Mouse (Mus musculus): Measurements from ENCODE around the gene Trove2. TPM values are rescaled to one million over a fixed set of nuclear protein-coding genes. Genes with fewer than 3 reads are reported as not detected.

Trove2 gene
- 10 to 100 TPM; 29.0 to 29.5 TPM for total RNA-seq (2021)
- long read RNA-seq, experiment 1, full-length matches to known transcripts: 7 of 20 reads
- long read RNA-seq, experiment 1, partial matches to known transcripts: 1 of 20 reads
- long read RNA-seq, experiment 1, other reads (novel, unspliced or antisense): 12 of 20 reads
- long read RNA-seq, experiment 2, full-length matches to known transcripts: 5 of 11 reads
- long read RNA-seq, experiment 2, partial matches to known transcripts: 1 of 11 reads
- long read RNA-seq, experiment 2, other reads (novel, unspliced or antisense): 5 of 11 reads

DNA sequence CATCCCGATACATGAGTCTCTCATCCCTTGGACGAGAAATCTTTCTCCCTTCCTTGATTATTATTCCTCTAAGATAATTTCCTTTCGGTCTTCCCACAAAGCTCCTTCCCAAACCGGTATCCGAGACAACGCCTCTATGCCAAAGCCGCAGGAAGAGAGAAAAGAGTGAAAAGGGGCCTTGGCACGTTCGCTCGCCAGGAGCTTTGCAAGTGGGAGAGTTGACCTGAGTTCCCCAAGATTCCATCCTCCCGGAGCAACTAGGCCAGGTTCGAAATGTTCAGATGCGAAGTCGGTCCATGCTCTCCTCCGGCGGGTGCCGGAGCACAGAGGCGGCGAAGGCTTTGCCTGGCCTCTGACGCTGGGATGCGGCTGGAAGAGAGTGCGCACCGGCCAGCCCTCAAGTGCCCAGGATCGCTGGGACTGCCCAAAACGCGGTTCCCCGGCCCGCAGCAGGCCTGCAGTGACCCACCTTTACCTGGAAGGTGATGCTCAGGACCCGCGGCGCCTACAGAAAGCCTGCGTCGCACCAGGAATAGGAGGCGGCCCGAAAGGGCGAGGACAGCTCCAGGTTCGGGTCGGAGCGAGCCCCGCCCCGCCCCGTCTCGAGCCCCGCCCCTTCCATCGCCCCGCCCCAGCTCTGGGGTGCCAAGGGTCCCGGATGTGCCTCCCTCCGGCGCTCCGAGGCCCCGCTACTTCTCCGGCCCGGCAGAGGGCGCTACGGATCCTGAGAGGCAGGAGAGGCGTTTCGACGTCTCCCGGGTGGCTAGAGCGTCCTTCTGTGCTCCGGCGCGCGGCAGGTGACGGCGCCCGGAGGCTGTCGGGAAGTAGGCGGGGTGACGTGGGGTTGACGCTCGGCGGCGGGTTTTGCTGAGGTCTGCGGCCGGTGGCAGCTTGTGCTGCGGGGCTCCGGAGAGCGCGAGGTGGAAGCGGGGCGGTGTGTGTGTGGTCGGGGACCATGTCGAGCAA, at the start of gene Trove2, which contains the start of gene Uchl5:
TSS of gene Trove2 (minus strand) at position 623 of the 966 bp plus-strand sequence.
TSS of gene Uchl5 (plus strand) at position 827 of the 966 bp plus-strand sequence.
- peak within 1 kb of the TSS; percentile 95 for H3K4me3 ChIP-seq
- DNase-seq (ENCODE audit: extremely low spot score in 1 of 2, low spot score in 2 of 2): peak; percentile 99
- peak; percentile 75 for TF ChIP-seq CTCF (IDR thresholded peaks at IDR 0.05)
- intact Hi-C loops (cut with DNase I): loop anchor here (2.0 kb wide), 1 partner anchor 74 kb away; the partner anchor contains the start of gene Cdc73
- peak within 1 kb of the TSS; percentile 88 for H3K27ac ChIP-seq

DNA sequence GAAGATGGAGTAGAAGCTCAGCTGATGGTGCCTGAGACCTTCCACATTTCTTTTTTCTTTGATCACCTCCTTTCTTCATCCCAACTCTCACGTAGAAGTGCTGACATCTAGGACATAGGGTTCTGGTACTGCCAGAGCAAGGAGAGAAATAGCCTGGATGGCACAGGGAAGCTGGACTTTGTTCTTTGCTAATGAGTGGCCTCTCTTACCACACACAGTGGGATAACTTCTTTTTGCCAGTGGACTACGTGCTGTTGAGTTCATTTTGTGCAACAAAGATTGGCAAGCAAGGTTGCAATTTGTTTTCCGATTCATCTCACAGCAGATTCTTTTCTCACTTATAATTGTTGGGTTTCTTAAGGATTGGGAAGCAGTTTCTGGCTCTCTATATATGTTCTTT, 45.8 kb upstream of the Trove2 start:
- intact Hi-C loops (cut with DNase I): no loop called here

DNA sequence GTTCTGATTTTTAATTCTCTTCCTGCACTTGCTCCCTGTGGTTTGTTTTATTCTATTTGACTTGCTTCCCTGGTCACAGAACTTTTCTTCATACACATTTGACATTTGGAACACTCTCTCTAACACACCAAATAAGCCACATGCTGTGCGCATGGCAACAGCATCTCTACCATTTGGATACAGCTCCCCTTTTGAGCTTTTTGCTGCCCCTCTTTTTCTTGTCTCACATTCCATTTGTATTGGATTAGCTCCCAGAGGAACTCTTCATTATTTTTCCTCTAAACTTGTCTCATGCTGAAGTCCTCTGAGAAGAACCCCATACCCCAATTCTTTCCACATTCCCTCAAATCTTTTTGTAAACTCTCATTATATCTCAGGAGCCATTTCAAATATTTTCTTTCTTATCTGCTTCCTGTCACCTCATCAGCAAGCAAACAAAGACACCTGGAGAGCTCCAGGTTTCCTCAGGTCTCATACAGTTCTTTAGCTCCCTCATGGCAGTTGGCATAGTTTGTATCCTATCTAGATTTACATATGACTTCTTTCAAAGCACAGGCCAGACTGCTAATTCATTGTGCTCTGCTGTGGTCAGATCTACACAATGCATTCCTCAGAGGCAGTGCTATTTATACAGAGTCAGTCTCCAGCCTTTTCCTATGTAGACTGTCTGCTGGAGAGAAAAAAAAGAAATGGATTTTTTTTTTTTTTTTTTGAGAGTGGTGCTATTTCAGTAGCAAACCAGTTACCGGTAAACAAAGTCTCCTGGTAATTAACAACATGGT, 43.4 kb upstream of the Trove2 start:
- no peak for DNase-seq (ENCODE audit: extremely low spot score in 1 of 2, low spot score in 2 of 2)
- Histone ChIP-seq H3K27ac (no peak overlapping the region), H3K4me3 (no peak overlapping the region)
- intact Hi-C loops (cut with DNase I): no loop called here
- TF ChIP-seq CTCF (IDR thresholded peaks at IDR 0.05): no peak

More for the DNA sequence above, 45.8 kb upstream of the Trove2 start:
- DNase-seq (ENCODE audit: extremely low spot score in 1 of 2, low spot score in 2 of 2): no peak
- no peak for TF ChIP-seq CTCF (IDR thresholded peaks at IDR 0.05)
- Histone ChIP-seq H3K4me3 (no peak overlapping the region), H3K27ac (no peak overlapping the region)

DNA sequence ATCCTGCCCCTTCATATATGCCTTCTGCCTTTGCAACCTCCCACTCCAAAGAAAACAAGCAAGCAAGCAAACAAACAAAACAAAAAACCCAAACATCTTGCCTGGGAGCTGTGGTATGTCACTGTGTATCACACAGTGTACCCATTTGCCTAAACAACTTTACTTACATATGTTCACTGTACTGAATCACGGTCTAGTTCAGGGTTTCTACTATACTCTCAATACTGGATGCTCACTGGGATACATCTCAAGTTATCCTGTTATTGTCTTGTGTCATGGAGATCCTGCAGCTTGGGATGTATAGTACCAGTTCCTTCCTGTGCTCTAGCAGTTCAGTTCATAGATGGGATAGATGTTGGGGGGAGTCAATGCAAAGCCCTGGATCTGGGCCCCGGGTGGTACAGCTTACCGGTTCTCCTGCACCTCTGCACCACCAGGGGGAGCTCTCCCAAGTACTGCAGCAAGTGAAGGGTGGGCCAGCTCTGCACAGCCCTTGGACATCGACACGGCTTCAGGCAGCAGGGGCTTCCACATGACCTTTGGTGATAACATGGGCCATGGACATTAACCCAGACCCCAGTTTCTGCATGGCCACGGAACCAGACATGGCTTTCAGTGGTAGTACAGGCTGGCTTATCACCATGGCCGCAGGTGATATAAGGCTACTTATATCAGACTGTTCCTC, 37.0 kb upstream of the Trove2 start:
- TF ChIP-seq CTCF (IDR thresholded peaks at IDR 0.05): peak; percentile 86
- Histone ChIP-seq H3K4me3 (no peak overlapping the region), H3K27ac (no peak overlapping the region)
- DNase-seq (ENCODE audit: extremely low spot score in 1 of 2, low spot score in 2 of 2): peak; percentile 69 to 77
- intact Hi-C loops (cut with DNase I): loop anchor here (1.0 to 5.0 kb wide), 2 partner anchors 192 to 373 kb away; no protein-coding TSS in a partner anchor

DNA sequence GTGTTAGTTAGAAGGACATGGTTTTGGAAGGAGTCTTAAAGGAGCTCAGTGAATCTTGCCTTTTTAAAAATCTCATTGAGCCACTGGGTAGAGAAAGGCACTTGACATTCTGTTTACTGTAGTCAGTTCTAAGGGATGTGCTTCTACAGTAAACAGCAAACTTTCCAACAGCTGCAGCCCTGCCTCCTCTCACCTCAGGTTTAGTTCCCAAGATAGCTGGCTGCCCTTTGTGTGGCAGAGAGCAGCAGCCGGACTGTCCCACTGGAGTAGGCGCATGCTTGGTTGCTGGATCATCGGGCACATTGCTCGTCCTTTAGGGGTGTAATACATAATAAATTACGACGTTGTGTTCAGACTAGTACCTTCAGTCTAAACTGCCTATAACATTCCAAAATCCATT, 32.2 kb upstream of the Trove2 start:
- Histone ChIP-seq H3K27ac (no peak overlapping the region), H3K4me3 (no peak overlapping the region)
- no peak for TF ChIP-seq CTCF (IDR thresholded peaks at IDR 0.05)
- DNase-seq (ENCODE audit: extremely low spot score in 1 of 2, low spot score in 2 of 2): no peak
- intact Hi-C loops (cut with DNase I): no loop called here

DNA sequence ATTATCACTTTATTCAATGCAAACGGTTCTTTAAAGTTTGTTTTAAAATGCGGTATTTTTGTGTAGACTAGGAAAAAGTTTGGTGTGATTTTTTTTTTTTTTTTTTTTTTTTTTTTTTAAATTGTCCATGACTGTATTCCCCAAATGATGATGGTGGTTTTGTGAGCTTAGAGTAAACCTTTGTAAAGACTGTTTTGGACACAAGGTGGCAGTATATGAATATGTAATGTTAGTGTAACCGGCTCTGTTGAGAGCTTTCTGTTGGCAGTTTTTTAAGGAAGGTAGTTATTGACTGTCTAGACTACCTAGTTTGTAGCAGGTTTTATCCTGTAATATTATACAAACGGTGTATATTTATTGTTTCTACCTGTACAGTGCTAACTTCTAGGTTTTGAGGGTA, 26.7 kb upstream of the Trove2 start:
- intact Hi-C loops (cut with DNase I): loop anchor here (1.0 to 5.0 kb wide), 3 partner anchors 203 to 574 kb away; no protein-coding TSS in a partner anchor
- no peak overlapping the region for H3K4me3 ChIP-seq
- TF ChIP-seq CTCF (IDR thresholded peaks at IDR 0.05): peak; percentile 66
- no peak overlapping the region for H3K27ac ChIP-seq
- DNase-seq (ENCODE audit: extremely low spot score in 1 of 2, low spot score in 2 of 2): no peak

DNA sequence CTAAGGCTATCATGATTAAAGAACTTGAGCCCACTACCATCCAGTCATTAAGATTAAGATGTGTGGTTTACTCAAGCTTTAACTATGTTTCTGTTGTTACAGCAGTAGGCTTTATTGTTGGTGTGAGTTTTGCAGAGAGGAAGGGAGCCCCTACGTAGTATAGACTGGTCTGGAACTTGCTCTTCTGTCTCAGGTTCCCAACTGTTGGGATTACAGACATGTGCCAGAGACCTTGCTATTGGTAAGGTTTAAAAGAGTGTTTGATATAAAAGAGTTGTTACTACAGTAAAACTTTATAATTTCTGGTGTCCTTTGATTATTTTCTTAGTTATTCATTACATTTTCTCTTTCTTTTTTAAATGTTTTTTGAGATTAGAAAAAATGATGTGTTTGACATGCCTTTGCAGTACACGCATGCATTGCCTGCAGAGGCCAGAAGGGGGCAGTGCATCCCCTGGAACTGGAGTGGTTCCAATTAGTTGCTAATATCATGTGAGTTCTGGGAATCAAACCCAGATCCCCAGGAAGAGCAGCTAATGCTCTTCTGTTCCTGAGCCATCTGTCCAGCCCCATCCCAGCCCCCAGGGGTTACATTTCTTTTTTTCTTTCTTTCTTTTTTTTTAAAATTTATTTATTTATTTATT, 11.8 kb upstream of the Trove2 start:
- peak; percentile 82 for TF ChIP-seq CTCF (IDR thresholded peaks at IDR 0.05)
- intact Hi-C loops (cut with DNase I): no loop called here
- H3K27ac ChIP-seq: no peak overlapping the region
- DNase-seq (ENCODE audit: extremely low spot score in 1 of 2, low spot score in 2 of 2): no peak
- H3K4me3 ChIP-seq: no peak overlapping the region

DNA sequence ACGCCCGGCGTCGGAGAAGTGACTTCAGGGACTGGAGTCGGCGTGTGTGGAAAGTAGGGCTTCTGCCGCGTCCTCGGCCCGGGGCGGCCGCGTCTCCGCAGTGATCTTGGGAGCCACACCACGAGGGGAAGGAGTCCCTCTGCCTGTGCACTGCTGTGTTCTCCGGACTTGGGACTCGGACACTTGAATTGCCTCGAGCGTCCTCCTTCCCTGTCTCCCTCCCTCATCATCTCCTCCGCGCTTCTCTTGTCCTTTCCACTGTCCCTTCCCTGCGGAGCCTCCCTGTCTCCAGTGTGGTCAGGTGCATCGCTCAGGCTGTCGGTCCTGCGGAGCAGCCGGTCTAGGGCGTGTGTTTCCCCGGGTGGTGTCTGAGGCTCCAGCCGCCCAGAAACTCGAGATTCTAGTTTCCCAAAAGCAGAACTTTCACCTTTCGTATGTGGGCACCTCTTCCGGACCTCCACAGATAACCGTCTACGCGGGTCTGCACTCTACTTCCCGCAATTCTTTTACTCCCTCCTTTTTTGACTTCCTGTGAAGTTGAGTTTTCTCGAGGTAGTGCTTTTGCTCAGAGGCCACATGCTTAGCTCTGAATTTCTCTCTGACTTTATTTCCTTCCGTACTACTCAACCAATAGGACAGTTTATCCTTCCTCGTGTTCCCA, 820 bp upstream of the Trove2 start:
- Histone ChIP-seq H3K4me3 (peak overlapping the region; percentile 95), H3K27ac (peak overlapping the region; percentile 75)
- intact Hi-C loops (cut with DNase I): loop anchor here (2.0 kb wide), 1 partner anchor 75 kb away; the partner anchor contains the start of gene Cdc73
- no peak for TF ChIP-seq CTCF (IDR thresholded peaks at IDR 0.05)
- no peak for DNase-seq (ENCODE audit: extremely low spot score in 1 of 2, low spot score in 2 of 2)

DNA sequence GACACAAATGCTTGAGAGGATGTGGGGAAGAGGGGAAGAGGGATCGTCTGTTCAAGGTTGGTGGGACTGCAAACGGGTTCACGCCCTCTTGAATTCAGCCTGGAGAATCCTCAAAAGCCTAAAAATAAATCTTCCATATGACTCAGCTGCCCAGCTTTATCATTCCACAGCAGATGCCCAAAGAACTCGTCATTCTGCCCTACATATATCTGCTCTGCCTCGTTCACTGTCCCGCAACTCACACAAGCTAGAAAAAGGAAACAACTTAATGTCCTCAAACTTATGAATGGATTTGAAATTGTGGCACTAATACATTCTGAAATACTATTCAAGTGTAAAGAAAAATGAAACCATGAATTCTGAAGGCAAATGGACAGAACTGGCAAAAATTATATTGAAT, 3.0 kb downstream of the Trove2 start:
- Histone ChIP-seq H3K27ac (no peak overlapping the region), H3K4me3 (no peak overlapping the region)
- intact Hi-C loops (cut with DNase I): no loop called here
- DNase-seq (ENCODE audit: extremely low spot score in 1 of 2, low spot score in 2 of 2): no peak
- no peak for TF ChIP-seq CTCF (IDR thresholded peaks at IDR 0.05)

DNA sequence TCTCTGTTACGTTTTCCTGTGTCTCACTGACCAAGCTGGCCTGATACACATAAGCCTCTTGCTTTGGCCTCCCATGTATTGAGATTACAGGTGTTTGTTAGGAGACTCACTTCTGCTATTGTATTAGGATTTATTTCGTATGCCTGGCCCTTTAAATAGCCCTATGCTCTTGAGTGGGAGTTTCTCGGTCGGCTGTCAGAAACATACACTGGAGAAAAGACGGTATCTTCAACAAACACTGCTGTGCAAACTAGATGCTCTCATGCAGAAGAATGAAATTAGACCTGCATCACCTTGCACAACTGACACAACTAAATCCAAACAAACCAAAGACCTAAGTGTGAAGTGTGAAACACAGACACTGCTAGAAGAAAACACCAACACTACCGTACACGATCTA, 3.8 kb downstream of the Trove2 start:
- no peak for TF ChIP-seq CTCF (IDR thresholded peaks at IDR 0.05)
- no peak for DNase-seq (ENCODE audit: extremely low spot score in 1 of 2, low spot score in 2 of 2)
- intact Hi-C loops (cut with DNase I): no loop called here
- Histone ChIP-seq H3K27ac (no peak overlapping the region), H3K4me3 (no peak overlapping the region)
